Mouse (Mus musculus) MEL (cell line): ENCODE data around the gene Klhl40.

Experiments used
- JUND ChIP-seq: IDR thresholded peaks from 2 replicates; pipeline ENCODE4 v1.6.1; 2011; ENCODE audit warnings: low read depth, mild to moderate bottlenecking, improper control_type of control experiment, low read length
- MAX ChIP-seq: IDR thresholded peaks from 2 replicates; pipeline ENCODE4 v1.6.1; 2011; ENCODE audit warnings: low read length, improper control_type of control experiment
- MYC ChIP-seq: IDR thresholded peaks from 2 replicates; pipeline ENCODE4 v1.6.1; 2011; ENCODE audit warnings: low read depth, mild to moderate bottlenecking, low read length, improper control_type of control experiment, moderate library complexity
- POLR2A ChIP-seq, 2 experiments: IDR thresholded peaks; 2 replicates each; pipeline ENCODE4 v1.6.1; 2011 to 2012; ENCODE audit warnings: low read length in 2 of 2, mild to moderate bottlenecking in 2 of 2, control low read depth in 1 of 2, improper control_type of control experiment in 1 of 2, low read depth in 1 of 2, moderate library complexity in 1 of 2; ENCODE audit not compliant: control insufficient read depth in 1 of 2, insufficient read depth in 1 of 2, poor library complexity in 1 of 2
- TAL1 ChIP-seq: IDR thresholded peaks from 2 replicates; pipeline ENCODE4 v1.6.1; 2012; ENCODE audit warnings: mild to moderate bottlenecking, inconsistent platforms, low read length, moderate library complexity, mixed read lengths
- TCF12 ChIP-seq: IDR thresholded peaks from 2 replicates; pipeline ENCODE4 v1.6.1; 2014; ENCODE audit warnings: low read depth, mild to moderate bottlenecking, inconsistent platforms, low read length, improper control_type of control experiment, moderate library complexity

GRCm38 (mm10) chr9:121740490-121740889 is 36.9 kb upstream of the Klhl40 start:
- TF ChIP-seq TCF12 (no peak), TAL1 (no peak), POLR2A (IDR thresholded peaks at IDR 0.05; ENCODE audit: control insufficient read depth in 1 of 2, insufficient read depth in 1 of 2, low read depth in 1 of 2, low read length in 2 of 2, poor library complexity in 1 of 2) (no peak), JUND (no peak), MYC (no peak), MAX (no peak)
